Mouse (Mus musculus) CH12.LX (cell line): ENCODE data around the gene 4833427G06Rik.

Source experiments
- ETS1 ChIP-seq: conservative IDR thresholded peaks from 2 replicates; pipeline ENCODE4 v1.6.1; 2012; ENCODE audit warnings: low read depth, mild to moderate bottlenecking, inconsistent platforms, low read length, improper control_type of control experiment, moderate library complexity
- POLR2A ChIP-seq: IDR thresholded peaks from 2 replicates; pipeline ENCODE4 v1.6.1; 2011; ENCODE audit warnings: low read depth, mild to moderate bottlenecking, improper control_type of control experiment, low read length

DNA sequence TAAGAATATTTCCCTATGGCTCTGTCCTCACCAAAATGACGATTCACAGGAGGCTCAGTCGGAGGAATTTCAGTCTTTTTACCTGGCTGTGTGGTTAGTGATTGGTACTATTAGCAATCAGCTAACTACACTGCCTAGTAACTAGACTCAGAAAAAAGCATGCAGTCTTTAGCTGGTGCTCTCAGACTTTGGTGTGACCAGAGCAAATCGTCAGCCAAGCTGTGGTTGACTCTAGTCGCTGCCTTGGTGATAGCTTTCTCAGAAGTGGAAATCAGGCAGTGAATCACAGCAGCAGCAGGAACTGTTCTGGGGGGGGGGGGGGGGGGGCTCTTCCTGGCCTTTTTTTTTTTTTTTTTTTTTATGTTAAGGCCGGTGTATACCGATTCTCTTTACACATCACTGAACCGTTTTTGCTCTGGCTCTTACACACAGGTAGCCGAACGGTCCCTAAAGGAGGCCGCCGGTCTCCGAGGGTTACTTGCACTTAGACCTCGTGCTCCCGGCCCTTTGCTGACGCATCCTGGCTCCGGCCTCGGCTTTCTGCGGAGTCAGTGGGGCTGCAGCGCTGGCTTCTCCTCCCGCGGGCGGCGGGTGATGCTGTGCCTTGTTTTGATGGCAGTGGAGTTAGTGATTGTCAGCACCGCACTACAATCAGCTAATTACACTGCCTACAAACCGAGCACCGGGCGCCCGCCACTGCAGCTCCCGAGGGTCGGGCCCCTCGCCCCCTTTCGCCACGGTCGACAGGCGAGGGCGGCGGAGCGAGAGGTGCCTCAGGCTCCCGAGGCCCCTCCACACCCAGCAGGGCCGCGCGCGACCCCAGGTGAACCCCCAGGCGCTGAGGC, 1.3 kb upstream of the 4833427G06Rik start:
- TF ChIP-seq ETS1 (no peak), POLR2A (no peak)
